Mouse (Mus musculus): ENCODE results near the gene Inha. TPM values are rescaled to one million over a fixed set of nuclear protein-coding genes. Genes with fewer than 3 reads are reported as not detected.

Inha gene
- polyA plus RNA-seq, 1 experiment = not detected

DNA sequence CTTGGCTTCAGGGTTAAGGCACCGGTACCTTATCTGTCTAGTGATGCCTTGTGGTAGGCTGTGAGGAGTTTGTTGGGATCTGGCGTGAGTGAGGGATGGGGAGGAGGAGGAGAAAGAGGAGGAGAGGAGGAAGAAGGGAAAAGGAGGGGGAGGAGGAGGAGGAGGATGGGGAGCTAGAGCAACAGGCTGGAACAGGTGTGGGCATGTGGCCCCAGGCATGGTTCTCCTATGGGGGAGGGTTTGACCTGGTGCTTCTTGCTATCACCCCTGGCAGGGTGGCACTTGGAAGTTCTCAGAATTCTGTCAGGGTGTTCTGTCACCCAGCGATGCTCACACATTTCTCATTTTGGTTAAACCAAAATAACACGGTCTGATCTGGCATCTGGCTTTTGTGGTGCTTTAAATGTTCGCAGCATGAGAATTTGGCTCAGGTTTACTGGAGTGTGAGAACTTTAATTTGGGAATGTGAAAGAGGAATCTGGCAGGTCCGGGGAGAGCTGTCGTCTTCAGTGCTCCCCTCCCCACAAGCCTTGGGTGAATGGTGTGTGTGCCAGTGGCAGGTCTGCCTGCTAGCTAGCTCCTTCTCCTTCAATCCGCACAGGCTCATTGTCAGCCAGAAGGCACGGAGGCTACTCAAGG is 49.4 kb downstream of the Inha start:
- TF ChIP-seq GATA1 (IDR thresholded peaks at IDR 0.05; ENCODE audit: low read length) = no peak

DNA sequence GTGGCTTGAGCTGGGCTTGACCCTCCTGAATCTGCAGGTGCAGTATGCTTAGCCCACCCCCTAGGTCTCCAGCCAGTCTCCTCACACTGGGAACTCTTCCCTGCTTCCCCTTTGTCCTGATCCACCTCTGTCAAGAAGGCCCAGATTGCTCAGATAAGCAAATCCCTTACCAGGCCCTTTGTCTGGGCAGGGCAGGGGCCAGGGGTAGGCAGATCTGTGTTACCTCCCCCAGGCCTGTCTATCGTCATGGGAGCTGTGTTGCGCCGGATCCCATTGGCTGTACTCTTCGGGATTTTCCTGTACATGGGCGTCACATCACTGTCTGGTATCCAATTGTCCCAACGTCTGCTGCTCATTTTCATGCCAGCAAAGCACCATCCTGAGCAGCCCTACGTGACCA is 50.2 kb downstream of the Inha start:
- TF ChIP-seq GATA1 (IDR thresholded peaks at IDR 0.05; ENCODE audit: low read length) = no peak

DNA sequence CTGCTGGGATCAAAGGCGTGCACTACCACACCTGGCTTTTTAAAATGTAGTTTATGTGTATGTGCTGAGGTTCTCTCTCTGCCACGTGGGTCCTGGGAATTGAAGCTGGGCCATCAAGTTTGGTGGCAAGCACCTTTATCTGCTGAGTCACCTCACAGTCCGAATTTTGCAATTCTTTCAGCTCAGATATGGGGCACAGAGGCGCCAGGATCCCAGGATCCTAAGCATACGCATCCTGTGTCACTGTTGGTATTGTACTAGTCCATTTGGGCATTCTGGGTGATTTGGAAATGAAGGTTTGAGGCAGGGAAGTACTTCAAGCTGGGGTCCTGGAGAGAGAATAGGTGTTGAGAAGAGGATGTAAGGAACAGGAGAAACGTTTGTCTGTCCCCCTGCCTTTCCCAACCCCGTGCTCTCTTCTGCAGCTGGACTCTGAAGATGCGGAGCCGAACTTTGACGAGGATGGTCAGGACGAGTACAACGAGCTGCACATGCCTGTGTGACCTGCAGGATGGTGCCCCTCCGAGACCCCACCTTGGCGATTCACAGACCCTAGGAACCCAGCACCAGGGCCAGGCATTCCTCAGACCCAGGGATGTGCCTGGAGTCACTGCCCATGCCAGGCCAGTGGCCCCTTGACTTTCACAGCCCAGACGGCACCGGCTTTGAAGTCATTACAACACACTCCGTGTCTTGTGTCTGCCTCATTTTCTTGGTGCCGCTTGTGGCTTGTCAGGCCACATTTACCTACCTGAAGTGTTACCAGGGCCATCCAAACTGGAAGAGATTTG is 51.7 kb downstream of the Inha start:
- no peak for TF ChIP-seq GATA1 (IDR thresholded peaks at IDR 0.05; ENCODE audit: low read length)

DNA sequence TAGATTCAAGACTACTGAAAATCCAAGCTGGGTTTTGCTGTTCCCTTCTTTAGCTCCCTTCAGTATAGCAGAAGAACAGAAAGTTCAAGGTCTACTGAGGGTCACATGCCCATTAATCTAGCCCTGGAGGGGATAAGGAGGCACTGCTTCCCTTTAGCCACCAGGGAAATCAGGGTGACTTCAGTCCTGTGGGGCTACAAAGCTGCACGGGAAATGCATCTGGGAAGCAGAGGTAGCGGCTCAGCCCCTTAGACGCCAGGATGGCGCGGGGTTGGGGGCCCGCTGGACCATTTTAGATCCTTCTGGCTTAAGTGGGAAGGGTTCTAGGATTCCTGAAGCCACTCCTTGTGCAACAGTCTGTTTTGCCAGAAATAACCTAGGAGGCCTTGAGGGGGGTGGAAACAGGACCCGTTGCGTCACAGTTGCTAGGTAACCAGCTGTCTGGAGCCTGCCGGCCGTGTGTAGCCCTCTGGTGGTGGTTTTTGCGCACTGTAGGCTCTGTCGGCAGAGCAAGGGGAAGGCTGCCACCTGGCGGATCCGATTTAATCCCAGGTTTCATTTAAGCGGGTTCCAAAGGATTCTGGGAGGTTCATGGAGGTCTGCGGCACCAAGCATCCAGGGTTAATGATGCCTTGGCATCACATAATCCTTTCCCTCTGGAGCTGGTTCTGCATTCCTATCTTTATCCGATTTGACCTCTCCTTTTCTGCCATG is 52.5 kb downstream of the Inha start:
- TF ChIP-seq GATA1 (IDR thresholded peaks at IDR 0.05; ENCODE audit: low read length) = no peak

Other genes starting within 250 kb of the Inha start
- 1.1 and 1.4 TPM in 2 replicates for gene Ptprn, start 242.6 kb upstream of the Inha start, polyA plus RNA-seq (2012)
- gene Resp18, start 228.7 kb upstream of the Inha start, polyA plus RNA-seq (2012) = not detected in 2 replicates
- gene Dnpep, start 189.1 kb upstream of the Inha start, polyA plus RNA-seq (2012) = 46.2 and 77.7 TPM in 2 replicates
- gene Des, start 146.7 kb upstream of the Inha start, polyA plus RNA-seq (2012) = 1.4 and 1.6 TPM in 2 replicates
- 0.09 and 0.33 TPM in 2 replicates for gene Speg, start 131.8 kb upstream of the Inha start, polyA plus RNA-seq (2012)
- 292 TPM in 2 replicates for gene Gmppa, start 71.1 kb upstream of the Inha start, polyA plus RNA-seq (2012)
- gene Asic4, start 56.6 kb upstream of the Inha start, polyA plus RNA-seq (2012) = 0.40 and 0.56 TPM in 2 replicates
- gene Chpf, start 27.8 kb upstream of the Inha start, polyA plus RNA-seq (2012) = 99.0 and 103 TPM in 2 replicates
- gene Tmem198, start 27.5 kb upstream of the Inha start, polyA plus RNA-seq (2012) = 2.4 and 4.1 TPM in 2 replicates
- gene Obsl1, start 625 bp upstream of the Inha start, polyA plus RNA-seq (2012) = not detected in 2 replicates
- gene Stk11ip, start 14.5 kb downstream of the Inha start, polyA plus RNA-seq (2012) = 134 and 160 TPM in 2 replicates
- gene Slc4a3, start 39.2 kb downstream of the Inha start, polyA plus RNA-seq (2012) = not detected in 2 replicates